Mouse (Mus musculus): Measurements from ENCODE around the gene Tmem53. TPM values are rescaled to one million over a fixed set of nuclear protein-coding genes. Genes with fewer than 3 reads are reported as not detected.

Tmem53 gene
- polyA plus RNA-seq, 1 experiment from 2014 or later = 17.6 TPM

DNA sequence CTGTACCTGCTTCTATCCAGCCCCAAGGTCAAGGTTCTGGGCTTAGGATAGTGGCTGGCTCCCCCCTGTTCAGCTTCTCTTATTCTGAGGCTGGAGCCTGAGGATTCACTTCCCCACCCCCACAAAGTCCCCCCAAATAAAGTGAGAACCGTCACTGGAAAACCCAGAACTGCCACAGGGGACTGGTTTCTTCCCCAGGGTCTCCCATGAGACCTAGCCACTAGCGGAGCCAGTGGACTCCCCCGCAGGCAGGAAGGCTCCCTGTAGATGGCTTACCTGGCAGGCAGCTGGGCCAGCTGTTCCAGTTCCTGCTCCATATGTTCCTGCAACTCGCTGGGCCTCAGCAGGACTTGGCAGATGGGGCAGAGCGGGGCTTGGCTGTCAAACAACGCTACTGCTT is 55.5 kb downstream of the Tmem53 start:
- Histone ChIP-seq H3K9ac (no peak overlapping the region), H3K27me3 (peaks cover 62% of the 10 kb centered on the region), H3K4me2 (no peak overlapping the region), H3K4me3 (no peak overlapping the region), H3K4me1 (peaks cover 18% of the 10 kb centered on the region), H3K27ac (no peak overlapping the region), H3K9me3 (no peaks in the 10 kb centered on the region), H3K36me3 (no peaks in the 10 kb centered on the region)
- WGBS = 62% methylated on average over 6 of the region's 6 CpGs
- no peak for ATAC-seq (ENCODE audit: borderline replicate concordance, extremely low read depth, low FRiP score, low TSS enrichment)

DNA sequence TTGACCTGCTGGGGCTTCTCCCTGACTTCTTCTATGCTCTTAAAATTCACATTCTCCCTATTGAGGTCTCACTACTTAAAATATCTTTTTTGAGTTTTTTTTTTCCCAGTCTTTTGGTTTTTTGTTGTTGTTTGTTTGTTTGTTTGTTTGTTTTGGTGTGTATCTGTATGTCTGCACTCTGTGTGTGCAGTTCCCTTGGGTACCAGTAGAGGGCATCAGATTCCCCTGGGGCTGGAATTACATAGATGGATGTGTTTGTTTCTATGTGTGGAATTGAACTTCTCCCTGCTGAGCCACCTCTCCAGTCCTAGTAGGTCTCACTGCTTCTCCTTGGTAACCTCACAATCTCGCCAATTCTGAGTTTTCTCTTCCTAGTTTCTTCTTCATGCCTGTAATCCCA is 57.7 kb downstream of the Tmem53 start:
- no peaks in the 10 kb centered on the region for H3K36me3 ChIP-seq
- H3K9me3 ChIP-seq = no peaks in the 10 kb centered on the region
- no peak for ATAC-seq (ENCODE audit: borderline replicate concordance, extremely low read depth, low FRiP score, low TSS enrichment)
- peaks cover 11% of the 10 kb centered on the region for H3K4me1 ChIP-seq
- H3K27ac ChIP-seq = no peak overlapping the region
- no peak overlapping the region for H3K4me3 ChIP-seq
- H3K4me2 ChIP-seq = no peak overlapping the region
- H3K9ac ChIP-seq = no peak overlapping the region
- H3K27me3 ChIP-seq = peaks cover 63% of the 10 kb centered on the region
- 74% methylated on average over 1 of the region's 1 CpGs for WGBS

GRCm38 (mm10) chr4:117311891-117312290 is 60.1 kb downstream of the Tmem53 start:
- Histone ChIP-seq H3K36me3 (no peaks in the 10 kb centered on the region), H3K27ac (no peak overlapping the region), H3K4me3 (no peak overlapping the region), H3K4me1 (0 out of 2 replicates have a peak, but pooled peaks cover 5% of the 10 kb centered on the region), H3K9ac (no peak overlapping the region), H3K4me2 (no peak overlapping the region), H3K9me3 (no peaks in the 10 kb centered on the region), H3K27me3 (peaks cover 71% of the 10 kb centered on the region)
- ATAC-seq (ENCODE audit: borderline replicate concordance, extremely low read depth, low FRiP score, low TSS enrichment) = no peak
- 50% methylated on average over 5 of the region's 5 CpGs for WGBS

DNA sequence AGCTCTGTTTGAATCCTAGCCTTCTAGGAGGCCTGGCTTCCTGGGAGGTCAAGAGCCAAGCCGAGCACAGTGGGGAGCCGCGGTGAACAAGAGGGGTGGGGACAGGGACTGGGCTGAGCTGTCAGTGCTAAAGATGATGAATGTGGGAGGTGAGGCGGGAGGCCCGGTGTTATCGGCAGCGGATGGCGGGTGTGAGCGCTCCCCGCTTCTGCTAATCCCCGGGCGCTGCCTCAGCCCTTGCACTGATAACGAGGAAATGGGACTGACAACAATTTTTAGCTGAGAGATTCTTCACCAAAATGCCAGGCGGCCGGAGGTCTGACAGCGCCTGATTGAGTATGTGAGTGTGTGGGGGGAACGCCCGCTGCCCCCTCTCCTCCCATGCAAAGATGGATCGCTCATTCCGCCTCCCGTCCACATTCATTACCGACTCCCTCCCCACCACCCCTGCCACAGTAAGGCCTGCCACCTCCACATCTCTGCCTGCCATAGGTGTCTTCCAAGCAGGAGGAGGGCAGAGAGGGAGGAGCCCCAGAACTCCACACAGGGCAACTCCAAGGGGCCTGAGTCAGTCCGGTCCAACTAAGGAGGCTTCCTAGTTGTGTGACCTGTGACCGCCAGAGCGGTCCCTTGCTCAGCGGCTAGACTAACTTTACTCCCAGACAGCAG is 60.8 kb downstream of the Tmem53 start:
- Histone ChIP-seq H3K9ac (no peak overlapping the region), H3K4me3 (no peak overlapping the region)
- peak; percentile 53; the same call in 1 of the 2 replicates for ATAC-seq (ENCODE audit: borderline replicate concordance, extremely low read depth, low FRiP score, low TSS enrichment)

DNA sequence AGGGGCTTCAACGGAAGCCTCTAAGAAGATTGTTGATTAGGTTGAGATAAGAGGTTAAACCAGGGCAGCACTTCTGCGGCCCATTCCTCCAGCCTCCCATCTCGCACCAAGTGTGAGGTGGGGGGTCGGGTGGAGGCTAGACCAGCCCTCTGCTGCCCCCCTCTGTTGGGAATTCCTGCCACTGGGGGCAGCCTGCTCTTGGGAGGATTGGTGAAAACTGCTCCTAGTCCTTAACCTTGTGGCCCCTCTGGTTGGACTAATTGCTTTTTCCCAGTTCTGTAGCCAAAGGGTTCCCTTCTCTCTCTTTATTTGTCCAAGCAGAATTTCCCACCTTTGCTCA is 61.3 kb downstream of the Tmem53 start:
- Histone ChIP-seq H3K27me3 (peaks cover 78% of the 10 kb centered on the region), H3K9me3 (no peaks in the 10 kb centered on the region), H3K9ac (no peak overlapping the region), H3K27ac (no peak overlapping the region), H3K4me2 (0 out of 2 replicates have a peak overlapping the region, but pooled peaks have one; percentile 16), H3K4me1 (0 out of 2 replicates have a peak, but pooled peaks cover 5% of the 10 kb centered on the region), H3K36me3 (no peaks in the 10 kb centered on the region), H3K4me3 (no peak overlapping the region)
- WGBS = 6% methylated on average over 4 of the region's 4 CpGs
- ATAC-seq (ENCODE audit: borderline replicate concordance, extremely low read depth, low FRiP score, low TSS enrichment) = no peak

More for the DNA sequence above, 60.8 kb downstream of the Tmem53 start:
- H3K9me3 ChIP-seq = no peaks in the 10 kb centered on the region
- H3K36me3 ChIP-seq = no peaks in the 10 kb centered on the region
- peaks cover 75% of the 10 kb centered on the region for H3K27me3 ChIP-seq
- H3K27ac ChIP-seq = no peak overlapping the region
- peak overlapping the region; percentile 16 for H3K4me2 ChIP-seq
- H3K4me1 ChIP-seq = 0 out of 2 replicates have a peak, but pooled peaks cover 5% of the 10 kb centered on the region
- WGBS = 5% methylated on average over 26 of the region's 26 CpGs

GRCm38 (mm10) chr4:117314849-117315500 is 63.2 kb downstream of the Tmem53 start:
- 57% methylated on average over 16 of the region's 16 CpGs for WGBS
- no peak overlapping the region for H3K4me3 ChIP-seq
- peaks cover 97% of the 10 kb centered on the region for H3K27me3 ChIP-seq

GRCm38 (mm10) chr4:117316800-117317199 is 65.0 kb downstream of the Tmem53 start:
- Histone ChIP-seq H3K36me3 (no peaks in the 10 kb centered on the region), H3K4me3 (no peak overlapping the region), H3K9me3 (no peaks in the 10 kb centered on the region), H3K4me1 (0 out of 2 replicates have a peak, but pooled peaks cover 5% of the 10 kb centered on the region), H3K27me3 (peaks cover 97% of the 10 kb centered on the region), H3K9ac (no peak overlapping the region), H3K27ac (no peak overlapping the region), H3K4me2 (no peak overlapping the region)
- whole genome bisulfite sequencing = 44% methylated on average over 6 of the region's 6 CpGs
- 0 out of 2 replicates have a peak, but pooled peaks have one; percentile 27 for ATAC-seq (ENCODE audit: borderline replicate concordance, extremely low read depth, low FRiP score, low TSS enrichment)

More at GRCm38 (mm10) chr4:117314849-117315500, 63.2 kb downstream of the Tmem53 start:
- H3K9ac ChIP-seq = no peak overlapping the region
- no peak overlapping the region for H3K4me2 ChIP-seq
- no peak overlapping the region for H3K27ac ChIP-seq
- 0 out of 2 replicates have a peak, but pooled peaks cover 5% of the 10 kb centered on the region for H3K4me1 ChIP-seq
- ATAC-seq (ENCODE audit: borderline replicate concordance, extremely low read depth, low FRiP score, low TSS enrichment) = no peak
- no peaks in the 10 kb centered on the region for H3K36me3 ChIP-seq
- H3K9me3 ChIP-seq = no peaks in the 10 kb centered on the region

DNA sequence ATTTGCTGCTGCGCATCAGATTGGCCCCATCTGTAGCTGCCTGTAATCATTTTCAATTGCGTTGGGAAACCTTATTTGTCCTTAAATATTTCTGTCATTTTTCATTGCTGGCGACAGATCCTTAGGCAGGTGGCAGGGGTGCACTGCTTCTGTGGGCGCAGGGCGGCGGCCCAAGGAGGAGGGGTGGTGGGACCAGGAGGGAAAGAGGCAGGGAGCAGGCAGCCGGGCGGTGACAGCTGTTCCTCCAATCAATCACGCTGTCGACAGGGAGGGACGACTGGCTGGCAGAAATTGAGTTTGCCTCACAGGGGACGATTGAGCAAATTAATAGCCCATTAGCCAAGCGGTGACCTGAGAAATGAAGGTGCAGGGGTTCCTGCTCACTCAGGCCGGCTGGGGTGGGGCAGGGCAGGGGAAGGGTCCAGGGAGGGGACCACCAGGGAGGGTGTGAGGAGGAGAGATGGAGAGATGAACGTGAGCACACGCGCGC is 66.0 kb downstream of the Tmem53 start:
- 0 out of 2 replicates have a peak, but pooled peaks cover 4% of the 10 kb centered on the region for H3K4me1 ChIP-seq
- peaks cover 96% of the 10 kb centered on the region for H3K27me3 ChIP-seq
- H3K4me2 ChIP-seq = no peak overlapping the region
- no peak overlapping the region for H3K4me3 ChIP-seq
- H3K9me3 ChIP-seq = no peaks in the 10 kb centered on the region
- 7% methylated on average over 18 of the region's 18 CpGs for WGBS
- H3K9ac ChIP-seq = no peak overlapping the region
- no peak for ATAC-seq (ENCODE audit: borderline replicate concordance, extremely low read depth, low FRiP score, low TSS enrichment)
- no peaks in the 10 kb centered on the region for H3K36me3 ChIP-seq
- H3K27ac ChIP-seq = no peak overlapping the region

Other genes starting within 250 kb of the Tmem53 start
- gene Eif2b3, start 232.5 kb upstream of the Tmem53 start, polyA plus RNA-seq (2015; fragmentation: Nextera tagmentation; extraction: Ambion mirVana) = 34.2 and 35.6 TPM in 2 replicates
- 7.1 and 7.9 TPM in 2 replicates for gene Ptch2, start 155.9 kb upstream of the Tmem53 start, polyA plus RNA-seq (2015; fragmentation: Nextera tagmentation; extraction: Ambion mirVana)
- gene Btbd19, start 126.2 kb upstream of the Tmem53 start, polyA plus RNA-seq (2015; fragmentation: Nextera tagmentation; extraction: Ambion mirVana) = 5.9 and 6.8 TPM in 2 replicates
- 0.50 and 1.0 TPM in 2 replicates for gene Tctex1d4, start 125.2 kb upstream of the Tmem53 start, polyA plus RNA-seq (2015; fragmentation: Nextera tagmentation; extraction: Ambion mirVana)
- gene Plk3, start 118.0 kb upstream of the Tmem53 start, polyA plus RNA-seq (2015; fragmentation: Nextera tagmentation; extraction: Ambion mirVana) = 3.1 and 4.1 TPM in 2 replicates
- 923 and 933 TPM in 2 replicates for gene Rps8, start 95.7 kb upstream of the Tmem53 start, polyA plus RNA-seq (2015; fragmentation: Nextera tagmentation; extraction: Ambion mirVana)
- gene Kif2c, start 69.3 kb upstream of the Tmem53 start, polyA plus RNA-seq (2015; fragmentation: Nextera tagmentation; extraction: Ambion mirVana) = 76.6 and 78.4 TPM in 2 replicates
- 1.0 and 1.1 TPM in 2 replicates for gene Armh1, start 174 bp downstream of the Tmem53 start, polyA plus RNA-seq (2015; fragmentation: Nextera tagmentation; extraction: Ambion mirVana)
- gene Rnf220, start 245.1 kb downstream of the Tmem53 start, polyA plus RNA-seq (2015; fragmentation: Nextera tagmentation; extraction: Ambion mirVana) = 70.1 and 73.3 TPM in 2 replicates

All from lung, embryonic 15.5 days (tissue).